Mouse (Mus musculus) embryonic fibroblast, embryonic 13.5 days (primary cell): ENCODE results near the gene Sirt5.

Experiments used
- CTCF ChIP-seq: IDR thresholded peaks from 2 replicates; pipeline ENCODE4 v1.5.1; 2011; ENCODE audit warnings: mild to moderate bottlenecking, control low read depth, low read length, moderate library complexity, borderline replicate concordance; ENCODE audit not compliant: insufficient read depth
- POLR2A ChIP-seq: IDR thresholded peaks from 2 replicates; pipeline ENCODE4 v1.6.1; 2011; ENCODE audit warnings: low read depth, mild to moderate bottlenecking, control low read depth, low read length, moderate library complexity

GRCm38 (mm10) chr13:43319396-43319795, 45.9 kb upstream of the Sirt5 start:
- no peak for TF ChIP-seq CTCF
- TF ChIP-seq POLR2A = no peak
